Mouse (Mus musculus): ENCODE data around the gene Ccdc63.

DNA sequence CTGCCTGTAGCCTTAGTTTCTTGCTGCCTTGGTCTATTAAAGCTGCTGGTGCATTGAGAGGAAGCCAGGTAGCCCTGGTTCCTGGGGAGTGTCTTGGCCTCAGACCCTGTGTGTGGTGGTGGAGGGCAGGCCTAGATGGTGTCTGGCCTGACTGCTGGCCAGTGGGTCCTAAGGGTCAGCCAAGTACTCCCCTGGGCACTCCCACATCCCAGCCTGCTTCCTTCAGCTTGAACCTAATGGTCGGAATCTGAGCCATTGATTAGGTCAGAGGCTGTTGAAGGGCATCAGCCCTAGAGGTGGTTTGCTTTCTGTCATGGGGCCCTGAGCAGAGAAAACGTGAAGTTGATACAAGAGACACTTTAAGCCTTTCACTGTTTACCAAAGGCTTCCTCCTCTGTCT lies 34.8 kb upstream of the Ccdc63 start:
- TF ChIP-seq CTCF (IDR thresholded peaks at IDR 0.05; ENCODE audit: control insufficient read depth, insufficient read depth, insufficient read length) = no peak
- TF ChIP-seq MAX (IDR thresholded peaks at IDR 0.05) = no peak
- no peak for TF ChIP-seq MYOG (IDR thresholded peaks at IDR 0.05; ENCODE audit: control insufficient read depth, extremely low read depth, insufficient read length)
- TF ChIP-seq MYOD1 (IDR thresholded peaks at IDR 0.05; ENCODE audit: control insufficient read depth, insufficient read length, low read depth) = no peak
